In the genomic region with DNA sequence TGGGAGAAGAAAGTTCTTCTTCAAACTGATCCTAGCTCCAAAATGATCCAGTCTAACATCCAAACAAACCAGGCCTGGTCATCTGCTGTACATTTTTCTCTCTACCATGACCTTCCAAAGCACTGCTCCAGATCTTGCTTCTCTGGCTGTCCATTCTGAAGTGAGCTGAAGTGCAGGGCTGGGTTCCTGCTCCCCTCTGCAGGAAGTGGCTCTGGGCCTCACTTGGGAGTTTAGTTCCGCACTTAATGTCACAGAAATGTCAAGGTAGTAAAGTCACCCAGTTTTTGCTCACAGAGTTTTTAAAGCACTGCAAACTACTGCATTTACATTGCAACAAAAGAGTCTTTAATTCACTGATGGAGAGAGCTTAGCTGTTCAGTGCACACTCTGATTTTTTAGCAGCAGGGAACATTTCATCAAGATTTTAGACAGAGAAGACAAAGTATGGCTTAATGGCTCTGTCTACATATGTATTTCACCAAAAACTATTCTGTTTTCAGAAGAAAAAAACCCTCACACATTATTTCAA, we compare ENCODE assay signal across 13 mouse cellular contexts. TPM values are rescaled to one million over a fixed set of nuclear protein-coding genes. Genes with fewer than 3 reads are reported as not detected.
"Had no signal": no experiment of that assay in that cellular context is flagged by ENCODE, and none has a peak within 500 bp of the region (broad histone marks: within the 10 kb centered on the region; RNA-seq: fewer than 3 reads in every experiment).

No protein-coding gene starts in this region.

- DNase-seq: lung, embryonic 14.5 days; lung, postnatal 10 days; lung, postnatal 4 days; midbrain, embryonic 14.5 days; retina, postnatal 1 day; right cerebral cortex, adult 18-20 months; right cerebral cortex, postnatal 25 days; right cerebral cortex, postnatal 4 days; spleen, adult 18-20 months; thymus, adult 18-20 months; thymus, postnatal 14 days; thymus, postnatal 36 days had no signal

RNA-seq across cellular contexts. Expression of gene Cnr1, which starts 20.5 kb away (rescaled TPM):
- total RNA-seq: megakaryocyte, adult 5-6 weeks had no signal
